Mouse (Mus musculus) intestine, embryonic 15.5 days (tissue): ENCODE data around the gene Iscu. TPM values are rescaled to one million over a fixed set of nuclear protein-coding genes. Genes with fewer than 3 reads are reported as not detected.

ENCODE experiments used
- ATAC-seq: fragments of 200-750 bp; cut with Nextera tagmentation; 2 replicates; pipeline ENCODE4 v1.8.0; 2017; ENCODE audit warnings: moderate TSS enrichment, moderate library complexity
- H3K27ac ChIP-seq: fragments of 300-500 bp; sonication (generic); 2 replicates; pipeline ENCODE4 v1.5.1; 2015; ENCODE audit warnings: mild to moderate bottlenecking, inconsistent platforms
- H3K27me3 ChIP-seq: fragments of 300-500 bp; sonication (generic); replicated peaks from 2 replicates; pipeline ENCODE4 v1.6.1; 2015; ENCODE audit warnings: inconsistent platforms
- H3K36me3 ChIP-seq: fragments of 300-500 bp; sonication (generic); 2 replicates; pipeline ENCODE4 v1.6.1; 2015; ENCODE audit warnings: inconsistent platforms
- H3K4me1 ChIP-seq: fragments of 300-500 bp; sonication (generic); replicated peaks from 2 replicates; pipeline ENCODE4 v1.6.1; 2015; ENCODE audit warnings: inconsistent platforms
- H3K4me2 ChIP-seq: fragments of 300-500 bp; sonication (generic); replicated peaks from 2 replicates; pipeline ENCODE4 v1.6.1; 2015; ENCODE audit warnings: mild to moderate bottlenecking, inconsistent platforms
- H3K4me3 ChIP-seq: fragments of 300-500 bp; sonication (generic); replicated peaks from 2 replicates; pipeline ENCODE4 v1.5.1; 2015; ENCODE audit warnings: inconsistent platforms
- H3K9ac ChIP-seq: fragments of 300-500 bp; sonication (generic); 2 replicates; pipeline ENCODE4 v1.6.1; 2015; ENCODE audit warnings: inconsistent platforms
- H3K9me3 ChIP-seq: fragments of 300-500 bp; sonication (generic); 2 replicates; pipeline ENCODE4 v1.6.1; 2016; ENCODE audit warnings: inconsistent platforms
- WGBS: fragments of 180-500 bp; shearing (Covaris S2); methylation state at CpG from one replicate; pipeline ENCODE4 v1.1.7; 2015; 5-methylcytosine and 5-hydroxymethylcytosine counted together
- polyA plus RNA-seq: library from polyadenylated mRNA; unstranded; fragments of >200 nt; fragmentation: Nextera tagmentation; extraction: Ambion mirVana; gene quantifications from 2 replicates; pipeline ENCODE4 v1.2.1, GENCODE M21; 2015

Iscu gene
- polyA plus RNA-seq, 1 experiment from 2014 or later: 115 TPM

DNA sequence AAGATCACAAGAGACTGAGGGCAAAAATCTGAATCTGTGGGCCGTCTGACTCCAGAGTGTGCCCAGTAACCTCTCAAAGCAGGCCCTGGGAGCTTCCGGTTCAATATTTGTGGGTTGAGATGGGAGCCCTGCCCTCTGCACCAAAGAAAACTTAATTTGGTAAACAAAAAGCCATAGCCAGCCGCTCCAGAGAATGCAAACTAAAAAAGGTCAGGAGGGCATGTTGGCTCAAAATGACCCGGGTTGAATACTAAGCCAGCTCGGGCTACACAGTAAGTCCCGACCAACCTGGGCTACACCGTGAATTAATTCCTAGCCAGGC, 37.6 kb upstream of the Iscu start:
- Histone ChIP-seq H3K9me3 (no peaks in the 10 kb centered on the region), H3K27me3 (0 out of 2 replicates have a peak, but pooled peaks cover 2% of the 10 kb centered on the region), H3K4me1 (peaks cover 17% of the 10 kb centered on the region), H3K4me3 (peak overlapping the region; percentile 65), H3K4me2 (peak overlapping the region; percentile 59), H3K36me3 (peaks cover 13% of the 10 kb centered on the region), H3K9ac (peak overlapping the region; percentile 18; the same call in 1 of the 2 replicates), H3K27ac (peak overlapping the region; percentile 65)
- 20% methylated on average over 7 of the region's 7 CpGs for WGBS
- ATAC-seq: no peak

DNA sequence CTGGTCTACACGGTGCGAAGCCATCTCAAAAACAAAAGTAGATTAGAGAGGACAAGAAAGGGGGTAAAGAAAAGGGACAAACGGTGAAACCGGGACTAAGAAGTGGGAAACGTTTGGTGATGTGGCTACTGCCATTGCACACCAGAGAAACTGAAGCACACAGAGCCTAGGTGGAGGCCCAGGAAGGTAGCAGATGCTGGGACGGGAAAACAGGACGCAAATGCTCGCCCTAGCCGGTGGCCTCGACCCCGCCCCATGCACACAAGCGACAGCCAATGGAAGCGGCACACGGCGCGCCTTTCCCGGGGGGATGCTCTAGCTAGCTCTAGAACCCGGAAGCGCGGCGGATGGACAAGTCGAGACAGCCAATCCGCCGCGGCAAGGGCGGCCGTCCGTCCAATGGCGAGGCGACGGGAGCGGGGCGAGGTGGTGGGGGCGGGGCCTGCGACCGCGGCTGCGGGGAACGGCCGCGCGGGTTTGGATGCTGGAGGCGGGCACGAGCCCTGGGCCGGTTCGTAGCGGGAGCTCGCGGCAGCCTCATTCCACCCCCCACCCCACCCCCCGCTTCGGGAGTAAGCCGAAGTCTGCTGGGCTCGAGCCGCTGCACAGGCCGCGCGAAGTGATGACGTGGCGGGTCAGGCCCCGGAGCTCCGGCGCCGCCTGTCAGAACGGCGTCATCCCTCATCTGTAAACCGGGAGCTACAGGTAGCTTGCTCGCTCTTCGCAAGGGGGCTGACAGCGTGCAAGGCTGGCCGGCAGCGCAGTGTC, 37.0 kb upstream of the Iscu start, which contains the start of gene Ficd:
Gene Ficd, plus strand, starts transcription at position 459 of the 768 bp plus-strand sequence.
- ATAC-seq: peak; percentile 98
- Histone ChIP-seq H3K27me3 (no peaks in the 10 kb centered on the region), H3K4me2 (peak within 1 kb of the TSS; percentile 71), H3K9ac (peak within 1 kb of the TSS; percentile 64), H3K4me1 (peaks cover 17% of the 10 kb centered on the region), H3K36me3 (peaks cover 17% of the 10 kb centered on the region), H3K27ac (peak within 1 kb of the TSS; percentile 91), H3K9me3 (no peaks in the 10 kb centered on the region), H3K4me3 (peak within 1 kb of the TSS; percentile 65)
- WGBS: under 1% methylated on average over 71 of the region's 71 CpGs

DNA sequence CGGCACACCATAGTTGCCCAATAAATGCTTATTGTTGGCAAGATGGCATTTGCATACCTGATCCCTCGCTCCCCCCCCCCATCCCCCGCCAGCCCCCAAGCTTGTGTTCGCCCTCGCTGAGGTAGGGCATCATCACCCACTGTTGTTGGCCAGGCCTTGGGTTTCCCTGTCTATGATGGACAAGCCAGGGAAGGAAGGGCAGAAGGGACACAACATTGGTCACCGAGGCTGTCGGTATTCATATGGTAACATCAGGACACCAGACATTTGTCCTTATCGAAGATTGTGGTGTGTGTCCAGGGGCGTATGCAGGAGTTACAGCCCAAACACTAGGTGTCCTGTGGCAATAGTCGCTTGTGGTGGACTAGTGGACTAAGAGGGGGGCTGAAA, 36.4 kb upstream of the Iscu start:
- Histone ChIP-seq H3K4me3 (peak overlapping the region; percentile 65), H3K27ac (peak overlapping the region; percentile 91), H3K27me3 (no peaks in the 10 kb centered on the region), H3K4me1 (peaks cover 17% of the 10 kb centered on the region), H3K36me3 (peaks cover 18% of the 10 kb centered on the region), H3K4me2 (peak overlapping the region; percentile 71), H3K9me3 (no peaks in the 10 kb centered on the region), H3K9ac (peak overlapping the region; percentile 64)
- 5% methylated on average over 10 of the region's 10 CpGs for WGBS
- no peak; the same call in 1 of the 2 replicates for ATAC-seq

- H3K27me3 ChIP-seq: no peaks in the 10 kb centered on the region
- no peak for ATAC-seq
- 36% methylated on average over 15 of the region's 15 CpGs for WGBS
- peak overlapping the region; percentile 65 for H3K4me3 ChIP-seq
- peaks cover 17% of the 10 kb centered on the region for H3K4me1 ChIP-seq
- H3K27ac ChIP-seq: 0 out of 2 replicates have a peak overlapping the region, but pooled peaks have one; percentile 91
- H3K36me3 ChIP-seq: peaks cover 19% of the 10 kb centered on the region
- H3K4me2 ChIP-seq: peak overlapping the region; percentile 71
- peak overlapping the region; percentile 64 for H3K9ac ChIP-seq
- H3K9me3 ChIP-seq: no peaks in the 10 kb centered on the region
Measured at GRCm38 (mm10) chr5:113736522-113737164, 35.9 kb upstream of the Iscu start.

- no peak for ATAC-seq
- Histone ChIP-seq H3K4me3 (no peak overlapping the region), H3K9ac (no peak overlapping the region), H3K4me1 (peaks cover 17% of the 10 kb centered on the region), H3K36me3 (peaks cover 24% of the 10 kb centered on the region), H3K27me3 (no peaks in the 10 kb centered on the region), H3K4me2 (no peak overlapping the region), H3K9me3 (no peaks in the 10 kb centered on the region), H3K27ac (no peak overlapping the region)
- 87% methylated on average over 11 of the region's 11 CpGs for WGBS
Measured at GRCm38 (mm10) chr5:113737607-113738237, 34.8 kb upstream of the Iscu start.

DNA sequence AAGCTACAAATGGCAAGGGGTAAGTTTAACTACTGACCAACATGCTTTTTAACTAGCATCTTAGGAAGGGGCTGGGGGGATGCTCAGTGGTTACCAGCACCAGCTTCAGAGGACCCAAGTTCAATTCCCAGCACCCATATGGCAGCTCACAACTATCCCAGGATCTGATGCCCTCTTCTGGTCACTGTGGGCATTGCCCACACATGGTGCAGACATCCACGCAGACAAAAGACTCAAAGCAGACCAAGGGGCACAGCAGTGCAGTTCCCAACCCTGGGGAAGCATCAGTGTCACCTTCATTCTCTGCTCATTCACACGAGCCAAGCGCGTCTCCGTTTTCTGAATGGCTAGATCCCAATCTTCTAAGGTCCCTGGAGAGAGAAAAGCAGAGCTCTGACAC, 24.9 kb upstream of the Iscu start:
- Histone ChIP-seq H3K27me3 (no peaks in the 10 kb centered on the region), H3K4me3 (no peak overlapping the region), H3K27ac (no peak overlapping the region), H3K4me1 (no peaks in the 10 kb centered on the region), H3K9me3 (no peaks in the 10 kb centered on the region), H3K4me2 (no peak overlapping the region), H3K36me3 (peaks cover 96% of the 10 kb centered on the region), H3K9ac (no peak overlapping the region)
- 94% methylated on average over 5 of the region's 5 CpGs for WGBS
- ATAC-seq: no peak

DNA sequence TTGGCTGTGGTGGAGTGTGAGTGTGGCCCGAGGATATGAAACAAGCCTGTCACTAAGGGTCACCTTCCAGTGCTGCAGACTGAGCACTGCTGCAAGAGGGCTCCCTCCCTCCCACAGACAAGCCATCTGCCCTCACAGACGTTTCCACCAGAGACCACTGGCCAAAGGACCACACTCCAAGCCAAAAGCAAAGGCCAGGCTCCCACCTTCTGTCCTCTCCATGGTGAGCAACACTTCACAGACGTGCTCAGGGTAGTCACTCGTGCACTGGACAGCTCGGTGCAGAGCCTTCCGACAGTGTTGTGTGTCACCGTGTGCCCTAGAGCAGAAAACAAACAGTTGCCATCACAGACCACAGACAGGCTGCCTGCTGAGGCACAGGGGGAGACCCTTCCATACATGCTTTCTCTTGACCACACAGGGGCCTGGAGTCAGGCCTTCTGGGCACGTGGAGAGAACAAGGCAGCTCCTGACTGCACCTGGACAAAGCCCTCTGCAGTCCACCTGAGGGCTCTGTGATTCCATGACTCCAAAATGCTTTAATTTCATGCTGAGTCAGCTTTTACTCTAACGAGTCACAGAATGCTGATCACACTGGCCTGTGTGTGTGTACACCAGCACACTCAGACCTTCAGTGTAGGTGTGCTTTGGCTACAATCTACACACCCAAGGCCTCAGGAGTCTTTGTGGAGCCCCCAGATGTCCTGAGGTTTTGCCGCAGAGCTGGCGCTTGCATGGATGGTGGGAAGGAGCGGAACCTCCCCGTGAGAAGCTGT, 23.8 kb upstream of the Iscu start:
- Histone ChIP-seq H3K9ac (no peak overlapping the region), H3K4me2 (no peak overlapping the region), H3K4me3 (no peak overlapping the region), H3K4me1 (no peaks in the 10 kb centered on the region), H3K36me3 (peaks cover 96% of the 10 kb centered on the region), H3K27ac (no peak overlapping the region), H3K9me3 (no peaks in the 10 kb centered on the region), H3K27me3 (no peaks in the 10 kb centered on the region)
- ATAC-seq: no peak
- 93% methylated on average over 13 of the region's 13 CpGs for WGBS

DNA sequence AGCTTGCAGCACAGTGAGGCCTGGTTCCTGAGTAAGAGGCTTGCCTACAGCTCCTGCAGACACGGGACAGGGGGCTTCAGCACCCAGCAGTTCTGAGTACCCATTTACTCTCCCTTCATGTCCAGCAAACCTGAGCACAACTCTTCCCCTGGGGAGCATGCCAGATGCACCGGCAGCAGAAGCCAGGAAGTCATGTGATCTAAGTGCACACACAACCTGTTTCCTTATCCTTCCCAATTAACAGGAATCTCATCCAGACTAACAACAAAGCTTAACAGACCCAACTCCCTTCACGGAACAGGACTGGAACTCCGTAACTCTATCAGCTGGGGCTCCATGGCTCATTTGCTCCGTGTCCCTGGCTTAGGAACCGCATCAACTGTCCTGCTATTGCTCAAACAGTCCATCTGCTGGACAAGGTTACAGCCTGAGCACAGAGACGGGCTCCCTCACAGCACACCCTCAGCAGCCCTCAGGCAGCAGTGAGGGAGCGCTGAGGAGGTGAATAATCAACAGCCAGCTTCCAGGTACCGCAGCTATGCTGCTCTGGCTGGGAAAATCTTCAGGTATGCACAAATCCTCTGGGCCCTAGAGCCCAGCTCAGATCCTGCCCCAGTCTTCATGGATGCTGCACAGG, 20.9 kb upstream of the Iscu start:
- Histone ChIP-seq H3K4me1 (no peaks in the 10 kb centered on the region), H3K4me2 (no peak overlapping the region), H3K27ac (no peak overlapping the region), H3K36me3 (peaks cover 93% of the 10 kb centered on the region), H3K27me3 (no peaks in the 10 kb centered on the region), H3K9ac (no peak overlapping the region), H3K4me3 (no peak overlapping the region), H3K9me3 (no peaks in the 10 kb centered on the region)
- whole genome bisulfite sequencing: 86% methylated on average over 9 of the region's 9 CpGs
- no peak for ATAC-seq

- ATAC-seq: no peak
- 82% methylated on average over 15 of the region's 15 CpGs for WGBS
- Histone ChIP-seq H3K9me3 (no peaks in the 10 kb centered on the region), H3K4me1 (no peaks in the 10 kb centered on the region), H3K4me3 (no peak overlapping the region), H3K9ac (no peak overlapping the region), H3K4me2 (no peak overlapping the region), H3K27ac (no peak overlapping the region), H3K27me3 (no peaks in the 10 kb centered on the region), H3K36me3 (peaks cover 85% of the 10 kb centered on the region)
Measured at GRCm38 (mm10) chr5:113755347-113756030, 17.1 kb upstream of the Iscu start.

GRCm38 (mm10) chr5:113761585-113761984, 11.0 kb upstream of the Iscu start:
- Histone ChIP-seq H3K27me3 (no peaks in the 10 kb centered on the region), H3K4me1 (no peaks in the 10 kb centered on the region), H3K36me3 (peaks cover 56% of the 10 kb centered on the region), H3K4me3 (no peak overlapping the region), H3K27ac (no peak overlapping the region), H3K9ac (no peak overlapping the region), H3K4me2 (no peak overlapping the region), H3K9me3 (no peaks in the 10 kb centered on the region)
- ATAC-seq: no peak
- 94% methylated on average over 2 of the region's 2 CpGs for WGBS

DNA sequence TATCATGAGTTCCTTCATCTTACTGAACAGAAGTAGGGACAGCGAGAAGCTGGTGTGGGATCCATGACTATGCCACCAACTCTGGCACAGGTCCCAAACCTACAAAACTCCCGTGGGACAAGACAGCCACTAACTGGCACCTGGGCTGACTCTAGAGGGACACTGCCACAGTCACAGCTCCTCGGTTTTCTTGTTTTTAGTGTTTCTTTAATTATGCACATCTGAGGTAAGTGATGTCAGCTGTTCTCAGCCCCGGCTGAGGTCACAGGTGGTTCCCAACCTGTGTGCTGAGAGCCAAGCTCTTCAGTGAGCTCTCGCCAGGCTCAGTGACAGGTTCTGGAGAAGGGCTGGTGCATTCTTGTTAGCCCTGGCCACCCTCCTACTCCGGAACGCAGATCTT, 8.1 kb upstream of the Iscu start:
- WGBS: 92% methylated on average over 7 of the region's 7 CpGs

More for the DNA sequence above, 8.1 kb upstream of the Iscu start:
- Histone ChIP-seq H3K9ac (no peak overlapping the region), H3K9me3 (no peaks in the 10 kb centered on the region), H3K27ac (no peak overlapping the region), H3K27me3 (no peaks in the 10 kb centered on the region), H3K4me3 (no peak overlapping the region), H3K4me1 (0 out of 2 replicates have a peak, but pooled peaks cover 3% of the 10 kb centered on the region), H3K4me2 (no peak overlapping the region), H3K36me3 (peaks cover 46% of the 10 kb centered on the region)
- no peak for ATAC-seq
